Mouse (Mus musculus) brain, embryonic 14.5 days (tissue): ENCODE measurements around the gene Gucd1. TPM values are rescaled to one million over a fixed set of nuclear protein-coding genes. Genes with fewer than 3 reads are reported as not detected.
"Not testable (repeated sequence)": the region's sequence is repeated elsewhere in the genome, so short reads cannot be mapped to it uniquely, and the experiment has no call there.

Experiments
- DNase-seq: peaks from one replicate; pipeline ENCODE4 v3.0.0-alpha.2; 2011; ENCODE audit warnings: low read depth
- CTCF ChIP-seq: fragments of 200-500 bp; IDR thresholded peaks from 2 replicates; pipeline ENCODE4 v1.5.1; 2012; ENCODE audit warnings: inconsistent platforms, mild to moderate bottlenecking, moderate library complexity, borderline replicate concordance; ENCODE audit not compliant: insufficient read depth, insufficient read length; ENCODE audit errors: extremely low read depth
- POLR2A ChIP-seq: fragments of 200-500 bp; IDR thresholded peaks from 2 replicates; pipeline ENCODE4 v1.6.1; 2012; ENCODE audit warnings: mild to moderate bottlenecking, inconsistent platforms, borderline replicate concordance; ENCODE audit not compliant: poor library complexity, insufficient read depth, insufficient read length, severe bottlenecking; ENCODE audit errors: extremely low read depth
- polyA plus RNA-seq: library from polyadenylated mRNA; depleted of rRNA; stranded (reverse); fragments of >200 nt; gene quantifications from 2 replicates; pipeline ENCODE4 v1.2.3, GENCODE M21; 2012

Gene Gucd1
- polyA plus RNA-seq, 1 experiment = 33.2 TPM

DNA sequence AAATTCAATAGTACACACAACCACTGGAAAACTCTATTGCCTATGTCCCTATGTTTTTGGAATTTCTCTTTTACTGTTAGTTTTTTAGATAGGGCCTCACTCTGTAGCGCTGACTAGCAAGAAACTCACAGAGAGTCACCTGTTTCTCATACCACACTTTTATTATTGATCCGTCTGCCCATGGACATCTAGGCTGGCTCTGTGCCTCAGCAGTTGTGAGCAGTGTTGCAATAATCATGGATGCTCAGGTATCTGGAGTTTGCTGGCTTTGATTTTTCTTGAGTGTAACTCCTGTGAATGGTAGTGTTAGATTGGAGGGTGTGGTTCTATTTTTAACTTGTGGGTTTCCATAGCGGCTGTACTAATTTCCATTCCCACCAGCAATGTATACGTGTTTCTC, 162.4 kb downstream of the Gucd1 start:
- no peak for DNase-seq
- TF ChIP-seq POLR2A (no peak), CTCF (no peak)

DNA sequence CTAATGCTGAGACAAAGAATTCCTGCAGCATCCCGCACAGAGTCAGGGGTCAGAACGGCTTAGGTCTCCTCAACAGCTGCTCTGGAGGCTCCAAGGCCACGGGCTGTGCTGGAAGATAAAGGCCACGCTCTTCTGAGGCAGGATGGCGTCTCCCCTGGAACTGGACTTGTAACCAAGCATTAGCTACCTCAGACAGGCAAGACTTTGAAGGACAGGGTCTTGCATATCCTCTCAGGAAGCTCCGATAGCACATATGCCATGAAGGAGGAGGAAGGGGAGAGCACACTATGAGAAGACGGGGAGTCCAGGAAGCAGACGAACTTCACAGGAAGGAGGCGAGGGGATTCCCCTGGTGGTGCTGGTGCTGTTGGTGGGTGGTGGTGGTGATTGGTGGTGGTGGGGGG, 163.9 kb downstream of the Gucd1 start:
- DNase-seq = not testable (repeated sequence)

DNA sequence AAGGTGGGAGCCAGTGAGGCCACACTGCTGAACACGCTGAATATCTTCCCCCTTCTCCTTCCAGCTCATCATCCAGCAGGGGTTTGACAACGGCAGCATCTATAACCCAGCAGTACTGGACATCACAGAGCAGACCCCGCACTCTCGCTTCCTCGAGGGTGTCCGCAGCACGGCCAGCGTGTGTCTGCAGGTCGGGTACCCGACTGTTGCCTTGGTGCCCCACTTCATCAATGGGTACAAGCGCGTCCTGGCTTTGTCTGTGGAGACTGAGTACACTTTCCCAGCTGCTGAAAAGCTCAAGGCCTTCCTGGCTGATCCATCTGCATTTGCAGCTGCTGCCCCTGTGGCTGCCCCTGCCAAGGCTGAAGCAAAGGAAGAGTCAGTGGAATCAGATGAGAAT, 165.2 kb downstream of the Gucd1 start:
- no peak for DNase-seq
- TF ChIP-seq CTCF = no peak
- TF ChIP-seq POLR2A = no peak

DNA sequence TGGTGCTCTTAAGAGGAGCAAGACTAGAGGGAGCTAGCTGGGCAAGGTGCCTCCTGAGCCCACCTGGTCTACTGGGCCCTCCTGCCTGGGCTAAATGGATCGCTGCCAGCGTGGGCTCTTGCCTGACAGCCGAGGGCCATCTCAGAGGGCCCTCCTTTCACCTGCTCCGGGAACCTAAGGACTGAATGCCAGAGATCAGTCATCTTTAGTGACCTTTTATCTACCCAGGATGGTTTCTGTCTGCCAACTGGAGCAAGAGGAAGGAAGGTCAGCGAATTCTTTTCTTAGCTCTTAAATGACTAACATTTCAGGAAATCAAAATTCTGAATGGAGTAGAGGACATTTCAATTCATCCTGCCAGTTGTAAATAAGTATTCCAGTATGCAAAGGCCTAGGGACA, 167.2 kb downstream of the Gucd1 start:
- DNase-seq = no peak
- TF ChIP-seq POLR2A (no peak), CTCF (no peak)

DNA sequence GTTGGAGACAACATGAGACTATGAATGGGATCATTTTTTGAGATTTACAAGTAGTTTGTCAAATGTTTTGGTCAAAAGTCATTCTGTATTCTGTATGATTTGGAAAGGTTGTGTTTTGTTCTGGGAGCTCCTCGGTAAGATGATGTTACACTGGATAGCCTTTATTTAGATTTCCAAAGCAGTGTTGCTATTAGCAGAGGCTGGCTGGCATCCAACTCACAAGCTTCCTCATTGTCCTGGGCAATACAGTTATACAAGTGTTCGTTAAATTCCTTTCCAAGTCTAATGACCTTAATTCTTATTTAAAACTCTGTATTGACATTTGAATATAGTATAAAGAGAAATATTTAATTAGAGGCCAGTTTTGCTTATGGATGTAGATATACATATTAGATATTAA, 172.5 kb downstream of the Gucd1 start:
- TF ChIP-seq POLR2A = no peak
- TF ChIP-seq CTCF = no peak
- DNase-seq = peak; percentile 51

DNA sequence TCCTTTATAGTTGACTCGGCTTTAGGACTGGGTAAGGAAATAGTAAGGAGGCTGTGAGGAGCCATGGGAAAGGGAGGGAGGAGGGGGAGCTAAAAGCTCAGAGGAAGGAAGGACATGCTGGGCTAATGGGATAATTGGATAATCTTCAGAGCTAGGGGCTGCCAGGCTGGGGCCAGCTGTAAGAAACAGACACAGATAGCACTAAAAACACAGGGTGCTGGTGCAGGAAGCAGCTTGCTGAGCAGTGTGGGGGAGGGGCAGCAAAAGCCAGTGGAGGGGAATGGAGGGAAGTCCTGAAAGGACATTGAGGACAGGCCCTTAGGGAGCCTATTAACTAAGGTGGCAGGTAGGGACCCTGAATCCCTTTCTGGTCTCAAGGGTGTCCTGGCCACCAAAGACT, 173.2 kb downstream of the Gucd1 start:
- peak; percentile 37 for DNase-seq

DNA sequence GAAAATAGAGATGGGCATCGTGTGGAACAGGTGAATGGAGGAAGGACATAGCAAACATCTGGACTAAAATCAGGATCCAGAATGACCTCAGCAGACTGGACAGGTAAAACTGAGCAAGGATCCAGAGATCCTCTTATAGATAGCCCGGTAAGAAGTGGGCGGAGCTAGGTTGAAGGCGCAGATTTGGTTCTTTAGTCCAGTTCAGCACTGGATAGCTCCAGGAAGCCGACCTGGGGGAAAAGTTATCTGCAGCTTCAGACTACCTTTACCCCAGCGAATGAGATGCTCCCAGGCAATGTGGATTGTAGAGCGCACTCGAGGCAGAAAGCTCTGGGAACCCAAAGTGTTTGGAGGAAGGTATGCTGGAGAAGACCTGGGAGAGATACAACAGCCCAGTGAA, 175.8 kb downstream of the Gucd1 start:
- TF ChIP-seq POLR2A = no peak
- TF ChIP-seq CTCF = no peak
- DNase-seq = no peak

DNA sequence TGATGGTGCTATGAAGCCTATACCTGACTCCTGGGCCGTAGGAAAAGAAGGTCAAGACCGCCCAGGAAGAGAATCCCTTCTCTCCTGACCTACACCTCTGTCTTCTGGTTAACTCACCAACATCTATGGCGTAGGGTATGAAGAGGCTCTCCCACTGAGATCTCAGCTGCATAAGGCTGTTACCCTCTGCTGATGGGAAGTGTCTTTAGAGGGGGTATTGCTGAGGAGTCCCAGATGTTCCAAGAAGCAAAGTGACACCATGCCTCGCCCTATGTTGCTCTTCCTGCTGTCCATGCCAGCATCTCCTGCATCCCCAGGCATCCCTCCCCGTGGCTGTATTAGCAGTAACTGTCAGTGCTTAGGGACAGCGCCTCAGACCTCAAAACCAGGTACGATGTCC, 178.4 kb downstream of the Gucd1 start:
- no peak for DNase-seq
- TF ChIP-seq CTCF (no peak), POLR2A (no peak)

DNA sequence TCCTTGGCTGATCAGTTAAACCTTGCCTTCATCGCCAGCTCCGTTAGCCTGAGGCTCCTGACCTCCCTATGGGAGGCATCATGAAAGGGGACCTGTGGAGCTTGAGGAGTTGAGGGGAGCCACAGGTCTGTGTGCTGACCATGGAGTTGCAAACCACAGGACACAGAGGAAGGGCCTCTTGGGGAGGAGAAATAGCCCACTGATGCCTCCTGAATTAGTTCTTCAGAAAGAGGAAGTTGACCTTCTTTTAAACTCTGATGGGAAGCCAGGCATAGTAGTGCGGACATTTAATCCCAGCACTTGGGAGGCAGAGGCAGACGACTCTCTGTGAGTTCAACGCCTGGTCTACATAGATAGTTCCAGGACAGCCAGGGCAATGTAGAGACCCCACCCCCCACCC, 178.9 kb downstream of the Gucd1 start:
- DNase-seq = no peak
- TF ChIP-seq POLR2A = no peak
- no peak for TF ChIP-seq CTCF

DNA sequence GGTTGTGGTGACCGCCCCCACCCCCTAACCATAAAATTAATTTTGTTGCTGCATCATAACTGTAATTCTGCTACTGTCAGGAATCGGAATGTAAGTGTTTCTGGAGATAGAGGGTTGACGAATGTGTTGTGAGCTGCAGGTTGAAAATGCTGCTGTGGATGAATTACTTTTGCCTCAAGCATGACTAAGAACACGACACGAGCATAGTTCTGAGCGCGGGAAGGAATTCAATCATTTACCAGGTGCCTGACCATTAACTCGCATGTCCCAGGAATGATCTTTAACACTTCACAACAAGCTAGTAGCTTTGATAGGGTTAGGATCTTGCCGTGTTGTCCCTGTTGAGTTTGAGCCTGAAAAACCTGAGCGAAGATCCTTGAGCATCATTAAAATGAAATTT, 180.5 kb downstream of the Gucd1 start:
- DNase-seq = no peak
- TF ChIP-seq POLR2A = no peak
- TF ChIP-seq CTCF = no peak

DNA sequence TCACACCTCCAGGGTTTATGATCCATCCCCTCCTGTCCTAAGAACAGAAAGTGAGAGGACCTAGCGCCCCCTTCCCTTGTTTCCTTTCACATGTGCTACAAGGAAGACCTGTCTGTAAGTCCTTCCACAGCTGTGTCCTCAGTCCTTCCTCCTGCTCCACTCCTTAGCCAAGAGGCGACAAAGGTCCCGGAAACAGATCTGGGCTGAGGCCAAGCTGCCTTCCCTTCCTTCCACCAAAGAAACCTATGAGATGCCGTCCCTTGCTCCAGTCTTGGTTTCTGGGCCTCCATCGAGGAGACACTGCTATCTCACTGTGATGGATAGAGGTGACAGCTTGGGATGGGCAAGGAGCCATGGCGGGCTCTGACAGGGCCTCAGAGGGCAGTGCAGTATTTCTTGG, 182.7 kb downstream of the Gucd1 start:
- TF ChIP-seq POLR2A (no peak), CTCF (no peak)
- no peak for DNase-seq

DNA sequence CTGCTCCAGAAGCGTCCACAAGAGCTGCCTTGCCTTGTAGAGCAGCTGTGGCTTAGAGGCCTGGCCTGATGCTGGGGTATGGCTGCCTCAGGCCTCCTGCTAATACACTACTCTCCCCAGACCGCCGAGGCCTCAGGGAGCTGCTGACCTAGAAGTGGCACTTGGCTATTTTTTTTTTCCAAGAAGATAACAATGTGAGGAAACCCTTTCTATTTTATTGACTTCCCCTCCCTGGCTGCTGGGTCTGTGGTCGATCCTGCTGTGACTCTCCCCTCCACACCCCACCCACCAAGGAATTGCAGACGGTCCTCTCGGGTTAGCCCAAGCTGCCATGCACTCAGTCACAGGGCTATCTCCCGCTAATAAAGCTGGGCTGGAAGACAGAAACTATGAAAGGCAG, 183.6 kb downstream of the Gucd1 start:
- no peak for TF ChIP-seq CTCF
- TF ChIP-seq POLR2A = no peak
- DNase-seq = no peak

DNA sequence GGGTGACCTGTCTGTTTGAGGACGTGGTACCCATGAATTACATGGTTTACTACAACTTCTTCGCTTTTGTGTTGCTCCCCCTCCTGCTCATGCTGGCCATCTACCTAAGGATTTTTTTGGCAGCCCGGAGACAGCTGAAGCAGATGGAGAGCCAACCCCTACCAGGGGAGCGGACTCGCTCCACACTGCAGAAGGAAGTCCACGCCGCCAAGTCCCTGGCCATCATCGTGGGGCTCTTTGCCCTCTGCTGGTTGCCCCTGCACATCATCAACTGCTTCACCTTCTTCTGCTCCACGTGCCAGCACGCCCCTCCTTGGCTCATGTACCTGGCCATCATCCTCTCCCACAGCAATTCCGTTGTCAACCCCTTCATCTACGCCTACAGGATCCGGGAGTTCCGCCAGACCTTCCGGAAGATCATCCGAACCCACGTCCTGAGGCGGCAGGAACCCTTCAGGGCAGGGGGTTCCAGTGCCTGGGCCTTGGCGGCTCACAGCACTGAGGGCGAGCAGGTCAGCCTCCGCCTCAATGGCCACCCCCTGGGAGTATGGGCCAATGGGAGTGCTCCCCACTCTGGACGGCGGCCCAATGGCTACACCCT, 184.5 kb downstream of the Gucd1 start:
- DNase-seq = no peak
- no peak for TF ChIP-seq CTCF
- no peak for TF ChIP-seq POLR2A

DNA sequence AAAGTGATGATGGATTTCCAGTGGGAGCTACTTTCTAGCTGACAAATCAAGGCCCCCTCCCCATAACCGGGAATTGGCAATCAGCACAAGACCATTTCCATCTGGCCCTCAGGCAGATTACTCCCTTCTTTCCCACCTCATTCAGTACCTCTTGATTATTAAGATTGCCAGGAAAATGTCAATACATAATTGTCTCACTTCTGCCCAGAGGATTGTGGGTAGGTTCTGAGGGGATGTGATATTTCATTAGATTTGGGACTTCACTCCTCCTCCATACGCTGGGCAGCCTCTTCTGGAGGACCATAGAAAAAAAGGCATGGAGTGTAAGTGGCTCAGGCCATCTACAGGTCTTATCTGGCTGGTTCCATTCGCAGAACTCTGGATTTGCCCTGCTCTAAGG, 185.5 kb downstream of the Gucd1 start:
- no peak for TF ChIP-seq POLR2A
- no peak for TF ChIP-seq CTCF
- DNase-seq = no peak

DNA sequence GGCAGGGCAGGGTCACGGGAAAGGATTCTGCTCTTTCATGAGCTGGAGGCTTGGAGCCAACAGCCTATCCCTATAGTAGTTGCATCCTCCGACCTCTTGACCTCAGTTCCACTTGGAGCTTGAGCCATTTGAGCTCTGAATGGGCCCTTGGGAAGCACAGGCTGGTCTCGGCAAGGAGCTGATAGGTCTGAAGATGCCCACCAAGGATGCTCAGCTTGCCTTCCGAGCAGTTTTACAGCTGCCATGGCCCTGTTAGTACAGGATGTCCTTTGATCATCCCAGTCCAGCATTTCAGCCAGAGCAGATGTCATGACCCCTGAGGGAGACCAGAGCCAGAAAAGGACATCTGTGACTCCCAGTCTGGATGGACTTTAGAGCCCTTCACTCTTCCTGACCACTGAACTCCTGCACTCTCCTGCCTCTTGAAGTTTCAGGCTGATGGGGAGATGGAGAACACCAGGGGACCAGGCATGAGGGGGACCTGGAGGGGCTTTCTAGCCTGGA, 189.5 kb downstream of the Gucd1 start:
- DNase-seq = no peak
- TF ChIP-seq CTCF (no peak), POLR2A (no peak)
